Mouse (Mus musculus): ENCODE measurements around the gene Tmem196. TPM values are rescaled to one million over a fixed set of nuclear protein-coding genes. Genes with fewer than 3 reads are reported as not detected.
A peak's percentile ranks its signal among the peaks of the same experiment; 100 is the strongest.

Gene Tmem196
- not detected in 2 replicates for total RNA-seq (2015; ENCODE audit: low replicate concordance)
- total RNA-seq (2017; ENCODE audit: low replicate concordance), result not detected in 2 replicates

GRCm38 (mm10) chr12:119945589-119946310 lies at the start of gene Tmem196:
Gene Tmem196 (plus strand): TSS chr12:119945822.
- ATAC-seq (replicated peaks; ENCODE audit: low FRiP score, poor library complexity, severe bottlenecking), result no peak

GRCm38 (mm10) chr12:119946311-119946692 lies 680 bp downstream of the Tmem196 start:
- ATAC-seq (replicated peaks; ENCODE audit: low FRiP score, poor library complexity, severe bottlenecking), result no peak

GRCm38 (mm10) chr12:119957041-119957440 lies 11.4 kb downstream of the Tmem196 start:
- ATAC-seq (replicated peaks; ENCODE audit: low FRiP score, poor library complexity, severe bottlenecking), result no peak

- no peak for ATAC-seq (replicated peaks; ENCODE audit: low FRiP score, poor library complexity, severe bottlenecking)
Measured at GRCm38 (mm10) chr12:119960730-119961129, 15.1 kb downstream of the Tmem196 start.

GRCm38 (mm10) chr12:119965373-119965772 lies 19.8 kb downstream of the Tmem196 start:
- no peak for ATAC-seq (replicated peaks; ENCODE audit: low FRiP score, poor library complexity, severe bottlenecking)

- ATAC-seq (replicated peaks; ENCODE audit: low FRiP score, poor library complexity, severe bottlenecking), result 0 out of 2 replicates have a peak, but pooled peaks have one; percentile 39
Measured at GRCm38 (mm10) chr12:119970068-119970467, 24.4 kb downstream of the Tmem196 start.

- no peak for ATAC-seq (replicated peaks; ENCODE audit: low FRiP score, poor library complexity, severe bottlenecking)
Measured at GRCm38 (mm10) chr12:119981731-119982130, 36.1 kb downstream of the Tmem196 start.

- no peak for ATAC-seq (replicated peaks; ENCODE audit: low FRiP score, poor library complexity, severe bottlenecking)
Measured at GRCm38 (mm10) chr12:119998267-119998666, 52.6 kb downstream of the Tmem196 start.

- no peak for ATAC-seq (replicated peaks; ENCODE audit: low FRiP score, poor library complexity, severe bottlenecking)
Measured at GRCm38 (mm10) chr12:120004280-120004679, 58.7 kb downstream of the Tmem196 start.

GRCm38 (mm10) chr12:120014768-120015167 lies 69.1 kb downstream of the Tmem196 start:
- ATAC-seq (replicated peaks; ENCODE audit: low FRiP score, poor library complexity, severe bottlenecking), result no peak

- no peak for ATAC-seq (replicated peaks; ENCODE audit: low FRiP score, poor library complexity, severe bottlenecking)
Measured at GRCm38 (mm10) chr12:120015201-120015600, 69.6 kb downstream of the Tmem196 start.

GRCm38 (mm10) chr12:120028089-120028959 lies 82.7 kb downstream of the Tmem196 start:
- peak; percentile 54; the same call in 1 of the 2 replicates for ATAC-seq (replicated peaks; ENCODE audit: low FRiP score, poor library complexity, severe bottlenecking)

All from erythroid progenitor cell, adult 5-6 weeks (primary cell).